Comparison of ENCODE assay signal across 11 mouse cellular contexts in the genomic region with DNA sequence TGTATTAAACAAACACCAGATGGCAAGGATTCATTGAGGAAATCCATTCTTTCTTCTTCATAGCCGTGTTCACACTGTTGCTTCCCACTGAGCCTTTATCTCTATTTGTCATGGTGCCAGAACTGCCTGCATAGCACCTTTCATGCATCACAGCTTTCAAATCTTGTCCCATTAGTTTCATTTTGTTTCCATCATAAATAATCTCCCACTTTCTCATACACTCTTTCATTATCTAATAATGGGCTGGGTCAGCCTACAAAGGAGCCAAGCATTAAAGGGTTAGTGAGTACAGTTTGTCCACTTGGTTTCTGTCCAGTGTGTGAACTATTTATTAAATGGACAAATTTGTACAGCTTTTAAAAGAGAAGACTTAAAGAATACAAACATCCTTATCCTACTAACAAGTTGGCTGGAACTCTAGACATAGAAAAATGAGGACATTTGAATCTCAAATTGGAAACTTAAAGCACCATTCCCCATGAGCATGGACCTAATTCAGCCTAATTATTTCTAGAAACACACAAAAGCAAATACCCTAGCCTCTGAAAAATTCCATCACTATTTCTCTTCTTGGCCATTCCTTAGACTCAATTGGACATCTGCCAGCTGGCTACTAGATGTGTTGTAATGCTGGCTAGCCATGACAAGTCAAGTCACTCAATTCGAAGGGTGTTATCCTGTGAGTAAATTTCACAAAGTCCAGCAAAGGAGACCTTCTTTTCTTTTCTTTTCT.
DNase-seq lines count a peak whose midpoint lies in the region; ATAC-seq and TF ChIP-seq lines count a peak whose summit lies in the region.
"Had no signal": no experiment of that assay in that cellular context is flagged by ENCODE, and none has a peak within 500 bp of the region (broad histone marks: within the 10 kb centered on the region; RNA-seq: fewer than 3 reads in every experiment).

No protein-coding gene starts in this region.

- H3K4me3 ChIP-seq in gastrocnemius, adult 2 months, result no peak overlapping the region
- no peak overlapping the region for H3K4me3 ChIP-seq in midbrain, embryonic 13.5 days (replicated peaks)
- no peak overlapping the region for H3K4me3 ChIP-seq in midbrain, embryonic 16.5 days (ENCODE audit: low read depth, low read length)
- H3K4me3 ChIP-seq in forebrain, embryonic 15.5 days, result no peak overlapping the region
- H3K4me3 ChIP-seq: megakaryocyte, embryonic 14.5 days had no signal

- no peaks in the 10 kb centered on the region for H3K4me1 ChIP-seq in midbrain, embryonic 13.5 days (replicated peaks)
- no peaks in the 10 kb centered on the region for H3K4me1 ChIP-seq in midbrain, embryonic 16.5 days (ENCODE audit: control insufficient read depth, insufficient read depth, low read length)
- no peaks in the 10 kb centered on the region for H3K4me1 ChIP-seq in forebrain, embryonic 15.5 days
- H3K4me1 ChIP-seq: megakaryocyte, embryonic 14.5 days had no signal

- H3K9ac ChIP-seq in midbrain, embryonic 13.5 days (replicated peaks), result no peak overlapping the region
- H3K9ac ChIP-seq in midbrain, embryonic 16.5 days (ENCODE audit: low read depth, low read length), result no peak overlapping the region
- H3K9ac ChIP-seq in forebrain, embryonic 15.5 days (replicated peaks), result no peak overlapping the region

- DNase-seq in gastrocnemius, adult 2 months, result peak; percentile 25
- no peak for DNase-seq in gastrocnemius, postnatal 14 days
- peak; percentile 66 for DNase-seq in retina, embryonic 14.5 days (ENCODE audit: low spot score)
- DNase-seq in left cerebral cortex, postnatal 36 days (ENCODE audit: low spot score in 2 of 2), result no peak
- no peak for DNase-seq in testis, postnatal 10 days (ENCODE audit: low spot score)
- DNase-seq: kidney, postnatal 25 days; right cerebral cortex, postnatal 14 days had no signal

- WGBS in midbrain, embryonic 13.5 days, result 19% methylated on average over 2 of the region's 2 CpGs
- WGBS in midbrain, embryonic 16.5 days, result 15% methylated on average over 2 of the region's 2 CpGs
- 4% methylated on average over 2 of the region's 2 CpGs for WGBS in forebrain, embryonic 15.5 days

- intact Hi-C loops in gastrocnemius, adult 2 months (cut with DNase I), result no loop called here
- intact Hi-C loops in gastrocnemius, postnatal 14 days (cut with DNase I; ENCODE audit: low total_unique reads), result no loop called here
- intact Hi-C loops in left cerebral cortex, postnatal 36 days (cut with DNase I), result no loop called here

- no peaks in the 10 kb centered on the region for H3K9me3 ChIP-seq in midbrain, embryonic 13.5 days
- H3K9me3 ChIP-seq in midbrain, embryonic 16.5 days (replicated peaks; ENCODE audit: control insufficient read depth, low read length, poor library complexity, severe bottlenecking), result no peaks in the 10 kb centered on the region
- no peaks in the 10 kb centered on the region for H3K9me3 ChIP-seq in forebrain, embryonic 15.5 days
- H3K9me3 ChIP-seq: megakaryocyte, embryonic 14.5 days had no signal

- TF ChIP-seq CTCF in gastrocnemius, adult 2 months (IDR thresholded peaks at IDR 0.05), result no peak

- no peak overlapping the region for H3K4me2 ChIP-seq in midbrain, embryonic 13.5 days (replicated peaks)
- H3K4me2 ChIP-seq in midbrain, embryonic 16.5 days (ENCODE audit: low read length), result no peak overlapping the region
- no peak overlapping the region for H3K4me2 ChIP-seq in forebrain, embryonic 15.5 days (replicated peaks)

- H3K27me3 ChIP-seq in midbrain, embryonic 13.5 days, result peaks cover 12% of the 10 kb centered on the region
- no peaks in the 10 kb centered on the region; the same call in 1 of the 2 replicates for H3K27me3 ChIP-seq in midbrain, embryonic 16.5 days (ENCODE audit: control insufficient read depth, insufficient read depth, low read depth, low read length)
- no peaks in the 10 kb centered on the region for H3K27me3 ChIP-seq in forebrain, embryonic 15.5 days
- H3K27me3 ChIP-seq: megakaryocyte, embryonic 14.5 days had no signal

- ATAC-seq in midbrain, embryonic 13.5 days, result 0 out of 2 replicates have a peak, but pooled peaks have one; percentile 27
- no peak for ATAC-seq in midbrain, embryonic 16.5 days
- peak; percentile 91 for ATAC-seq in forebrain, embryonic 15.5 days (replicated peaks)

- no peaks in the 10 kb centered on the region for H3K36me3 ChIP-seq in midbrain, embryonic 13.5 days
- H3K36me3 ChIP-seq in midbrain, embryonic 16.5 days (ENCODE audit: control insufficient read depth, insufficient read depth, low read length), result no peaks in the 10 kb centered on the region
- H3K36me3 ChIP-seq in forebrain, embryonic 15.5 days, result no peaks in the 10 kb centered on the region

- H3K27ac ChIP-seq in gastrocnemius, adult 2 months, result no peak overlapping the region
- no peak overlapping the region for H3K27ac ChIP-seq in midbrain, embryonic 13.5 days
- no peak overlapping the region for H3K27ac ChIP-seq in midbrain, embryonic 16.5 days (ENCODE audit: low read length)
- no peak overlapping the region for H3K27ac ChIP-seq in forebrain, embryonic 15.5 days (replicated peaks)

Comparison
In these comparisons a context has a peak if more than half of its experiments do, and no peak if none do; other contexts are left out.
1. DNase-seq: peak in gastrocnemius, adult 2 months (single experiment) and retina, embryonic 14.5 days (single experiment); none in gastrocnemius, postnatal 14 days (single experiment), left cerebral cortex, postnatal 36 days (0 of 2) and testis, postnatal 10 days (single experiment).